Mouse (Mus musculus) heart, adult 2 months (tissue): ENCODE data around the gene Msi2. TPM values are rescaled to one million over a fixed set of nuclear protein-coding genes. Genes with fewer than 3 reads are reported as not detected.

Experiments
- DNase-seq, 2 experiments: peaks; one replicate each; pipeline ENCODE4 v3.0.0; 2021
- H3K27ac ChIP-seq: fragments of 200-600 bp; 2 replicates; pipeline ENCODE4 v1.8.1; 2022
- H3K27me3 ChIP-seq: fragments of 200-500 bp; 2 replicates; pipeline ENCODE4 v1.6.1; 2012; ENCODE audit warnings: mild to moderate bottlenecking, low read length, inconsistent platforms, mixed read lengths; ENCODE audit not compliant: control insufficient read depth, insufficient read depth
- H3K36me3 ChIP-seq: fragments of 200-500 bp; 2 replicates; pipeline ENCODE4 v1.6.1; 2012; ENCODE audit warnings: low read length, inconsistent platforms; ENCODE audit not compliant: control insufficient read depth, insufficient read depth
- H3K4me1 ChIP-seq: fragments of 200-500 bp; 2 replicates; pipeline ENCODE4 v1.6.1; 2011; ENCODE audit warnings: low read length; ENCODE audit not compliant: control insufficient read depth, insufficient read depth
- H3K4me3 ChIP-seq: fragments of 200-600 bp; 2 replicates; pipeline ENCODE4 v1.8.1; 2022
- H3K79me2 ChIP-seq: fragments of 200-500 bp; replicated peaks from 2 replicates; pipeline ENCODE4 v1.6.1; 2012; ENCODE audit warnings: mild to moderate bottlenecking, inconsistent platforms, low read length, moderate library complexity, mixed read lengths; ENCODE audit not compliant: control insufficient read depth, insufficient read depth
- H3K9ac ChIP-seq: fragments of 200-500 bp; 2 replicates; pipeline ENCODE4 v1.6.1; 2012; ENCODE audit warnings: low read depth, mild to moderate bottlenecking, control low read depth, inconsistent platforms, low read length, mixed read lengths
- CTCF ChIP-seq: fragments of 200-600 bp; IDR thresholded peaks from 2 replicates; pipeline ENCODE4 v1.8.1; 2022; ENCODE audit warnings: antibody characterized with exemption, mild to moderate bottlenecking, moderate library complexity
- EP300 ChIP-seq: fragments of 200-500 bp; IDR thresholded peaks from 2 replicates; pipeline ENCODE4 v1.6.1; 2011; ENCODE audit warnings: low read depth, low read length, control low read depth; ENCODE audit not compliant: insufficient read depth
- POLR2A ChIP-seq: fragments of 200-500 bp; IDR thresholded peaks from 2 replicates; pipeline ENCODE4 v1.6.1; 2011; ENCODE audit warnings: mild to moderate bottlenecking, low read depth, low read length, control low read depth; ENCODE audit not compliant: insufficient read depth
- WGBS: fragments of 180-500 bp; shearing (Covaris S2); methylation state at CpG from one replicate; pipeline ENCODE4 v1.1.7; 2018; 5-methylcytosine and 5-hydroxymethylcytosine counted together
- intact Hi-C: fragments of 180-260 bp; cut with DNase I; formaldehyde crosslinking; loops from one replicate; pipeline ENCODE4 v1.15.1; 2025
- polyA plus RNA-seq: library from polyadenylated mRNA; depleted of rRNA; stranded (reverse); fragments of >200 nt; gene quantifications from 2 replicates; pipeline ENCODE4 v1.2.3, GENCODE M21; 2012
- total RNA-seq, 2 experiments: library from RNA; stranded (reverse); gene quantifications; 2 replicates each; pipeline ENCODE4 v1.2.3; 2021

Gene Msi2
- total and polyA plus RNA-seq, 3 experiments, result 42.5 to 208 (median 176) TPM

DNA sequence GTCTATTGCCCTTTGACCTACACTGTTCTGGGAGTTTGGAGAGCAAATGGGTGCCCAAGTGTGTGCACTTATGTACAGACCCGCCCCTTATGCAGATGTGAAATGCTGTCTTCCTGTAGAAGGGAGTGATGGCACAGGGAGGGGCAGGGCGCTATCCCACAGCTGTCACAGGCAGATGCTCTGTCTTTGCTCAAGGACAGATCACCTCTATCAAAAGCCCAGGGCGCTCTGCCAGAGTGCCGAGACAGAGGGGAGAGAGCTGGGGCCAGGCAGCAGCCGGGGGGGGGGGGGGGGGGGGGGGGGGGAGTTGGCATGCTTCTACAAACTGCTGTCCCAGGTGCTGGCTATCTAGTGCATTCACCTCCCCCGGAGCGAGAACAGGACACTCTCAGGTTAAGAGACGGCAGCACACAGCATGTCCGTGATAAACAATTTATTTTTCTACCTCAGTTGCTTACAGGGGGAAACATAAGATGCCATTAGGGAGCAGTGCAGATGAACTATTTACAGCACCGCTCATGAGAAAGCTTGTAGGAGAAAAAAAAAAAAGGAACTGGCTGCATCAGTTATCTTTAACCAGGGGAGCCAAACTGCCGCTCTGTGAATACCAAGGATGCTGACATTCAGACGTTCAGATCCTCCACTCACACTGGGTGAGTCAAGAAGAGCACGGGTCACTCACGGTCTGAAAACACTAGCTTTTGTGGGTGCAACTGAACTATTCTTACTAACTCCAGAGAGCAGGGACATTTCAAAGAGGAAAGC, 337.0 kb downstream of the Msi2 start:
- H3K27ac ChIP-seq, result peak overlapping the region; percentile 74; the same call in 1 of the 2 replicates
- TF ChIP-seq EP300 (peak; percentile 63), POLR2A (no peak)
- intact Hi-C loops, result no loop called here
- H3K27me3 ChIP-seq, result no peaks in the 10 kb centered on the region
- peak in 1 of 2 experiments; percentile 62 for DNase-seq
- H3K36me3 ChIP-seq, result no peaks in the 10 kb centered on the region
- no peak overlapping the region for H3K4me3 ChIP-seq
- H3K9ac ChIP-seq, result no peak overlapping the region
- 54% methylated on average over 11 of the region's 14 CpGs for WGBS
- H3K4me1 ChIP-seq, result peaks cover 9% of the 10 kb centered on the region
- H3K79me2 ChIP-seq, result no peaks in the 10 kb centered on the region

DNA sequence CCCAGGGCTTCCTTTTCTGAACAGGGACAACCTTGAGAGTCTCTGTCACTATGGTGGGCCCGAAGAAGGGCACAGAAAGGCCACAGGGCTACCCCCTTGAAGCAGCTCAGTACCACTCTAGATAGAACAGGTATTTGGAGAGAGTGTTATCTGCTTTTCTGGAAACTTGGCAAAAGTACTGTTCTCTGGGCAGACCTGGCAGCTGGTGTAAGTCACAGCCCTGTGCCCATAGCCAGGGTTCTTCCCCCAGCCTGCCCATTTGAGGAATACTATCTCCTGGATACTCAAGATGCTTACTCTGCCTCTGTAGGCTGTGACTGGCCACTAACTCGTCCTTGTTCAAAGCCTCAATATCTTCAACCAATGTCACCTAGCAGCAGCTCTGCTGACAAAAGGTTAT, 338.7 kb downstream of the Msi2 start:
- Histone ChIP-seq H3K4me1 (peaks cover 11% of the 10 kb centered on the region), H3K27me3 (no peaks in the 10 kb centered on the region), H3K27ac (peak overlapping the region; percentile 74), H3K4me3 (no peak overlapping the region), H3K9ac (no peak overlapping the region), H3K79me2 (no peaks in the 10 kb centered on the region), H3K36me3 (no peaks in the 10 kb centered on the region)
- DNase-seq, result peak in 1 of 2 experiments; percentile 73
- 47% methylated on average over 2 of the region's 2 CpGs for WGBS
- intact Hi-C loops, result no loop called here
- peak; percentile 78; the same call in 1 of the 2 replicates for TF ChIP-seq EP300
- TF ChIP-seq CTCF, result no peak

DNA sequence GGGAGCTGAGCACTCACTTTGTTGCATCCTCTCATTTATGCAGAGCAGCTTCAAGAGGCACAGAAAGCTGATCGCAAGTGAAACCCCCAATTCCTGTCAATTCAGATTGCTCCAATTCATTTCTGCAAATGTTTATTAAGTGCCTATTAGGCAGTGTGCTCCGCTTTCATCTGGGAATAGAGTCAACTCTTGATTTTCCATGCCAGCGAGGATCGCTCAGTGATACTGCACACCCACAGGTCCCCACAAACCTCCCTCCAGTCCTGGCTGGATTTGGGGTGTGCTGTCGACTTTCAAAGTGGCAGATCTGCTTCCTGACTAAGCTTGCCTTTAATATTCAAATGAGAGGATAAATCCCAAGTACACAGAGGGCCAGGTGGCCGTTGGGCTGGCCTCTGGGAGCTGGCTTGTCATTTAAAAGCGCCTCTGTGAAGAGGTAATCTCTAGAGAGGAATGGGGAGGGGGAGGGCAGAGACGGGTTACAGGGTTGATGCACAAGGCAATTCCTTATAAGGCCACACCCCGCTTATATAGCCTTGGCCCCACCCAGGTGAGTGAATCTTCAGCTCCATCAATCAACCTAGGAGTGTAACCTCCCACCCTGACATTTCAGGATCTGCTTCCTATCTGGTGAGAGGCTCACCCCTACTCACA, 339.5 kb downstream of the Msi2 start:
- intact Hi-C loops, result no loop called here
- H3K27ac ChIP-seq, result peak overlapping the region; percentile 74

DNA sequence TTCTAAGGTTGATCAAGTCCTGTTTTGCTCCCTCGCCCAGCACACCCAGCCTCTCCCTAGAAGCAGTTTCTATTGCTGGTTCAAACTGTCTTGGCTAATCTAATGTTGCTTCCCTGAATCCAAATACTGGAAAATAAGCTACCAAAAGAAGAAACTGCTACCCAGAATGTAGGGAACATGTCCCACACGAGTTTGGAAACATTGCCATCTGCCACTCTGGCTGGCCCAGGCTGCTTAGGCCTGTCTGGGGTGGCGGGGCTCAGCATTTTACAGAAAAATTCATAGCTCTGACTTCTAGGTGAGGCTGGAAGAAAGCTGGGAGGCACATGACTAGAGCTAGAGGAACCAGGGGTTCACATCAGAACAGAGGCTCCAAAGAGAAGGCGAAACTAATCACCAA, 345.7 kb downstream of the Msi2 start:
- intact Hi-C loops, result no loop called here
- Histone ChIP-seq H3K9ac (no peak overlapping the region), H3K36me3 (peaks cover 5% of the 10 kb centered on the region), H3K27me3 (no peaks in the 10 kb centered on the region), H3K4me1 (peaks cover 11% of the 10 kb centered on the region), H3K79me2 (no peaks in the 10 kb centered on the region; the same call in none of the 2 replicates), H3K4me3 (no peak overlapping the region), H3K27ac (no peak overlapping the region)
- no peak for DNase-seq
- WGBS, result 73% methylated on average over 4 of the region's 4 CpGs
- TF ChIP-seq EP300 (no peak), POLR2A (no peak), CTCF (no peak)

More for the DNA sequence above, 339.5 kb downstream of the Msi2 start:
- Histone ChIP-seq H3K9ac (no peak overlapping the region), H3K4me1 (peaks cover 11% of the 10 kb centered on the region), H3K36me3 (no peaks in the 10 kb centered on the region), H3K79me2 (no peaks in the 10 kb centered on the region), H3K4me3 (no peak overlapping the region), H3K27me3 (no peaks in the 10 kb centered on the region)
- 75% methylated on average over 9 of the region's 9 CpGs for WGBS
- no peak for TF ChIP-seq EP300
- no peak for DNase-seq

DNA sequence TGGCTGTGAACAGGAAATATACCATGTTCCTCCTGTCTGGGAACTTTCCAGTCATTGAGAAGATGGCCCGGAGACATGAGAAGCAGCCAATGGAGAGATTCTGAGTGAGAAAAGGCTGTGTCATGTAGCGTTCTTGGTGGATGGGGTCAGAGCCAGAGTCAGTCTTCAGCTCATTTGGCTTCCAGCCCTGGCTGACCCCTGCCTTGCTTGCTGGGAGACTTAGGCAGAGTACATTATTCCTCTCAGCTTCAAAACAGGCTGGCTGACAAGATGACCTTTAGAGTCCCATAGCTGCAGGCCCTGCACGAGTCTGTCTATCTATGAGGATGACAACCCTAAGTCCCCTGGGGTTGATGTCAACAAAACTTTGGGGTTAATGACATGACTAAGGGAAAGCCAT, 348.4 kb downstream of the Msi2 start:
- WGBS, result 39% methylated on average over 3 of the region's 3 CpGs
- H3K27ac ChIP-seq, result no peak overlapping the region
- intact Hi-C loops, result no loop called here
- H3K4me1 ChIP-seq, result peaks cover 9% of the 10 kb centered on the region
- H3K79me2 ChIP-seq, result no peaks in the 10 kb centered on the region; the same call in none of the 2 replicates
- TF ChIP-seq EP300, result no peak
- no peak overlapping the region for H3K4me3 ChIP-seq
- no peak overlapping the region for H3K9ac ChIP-seq
- peaks cover 7% of the 10 kb centered on the region for H3K36me3 ChIP-seq
- DNase-seq, result no peak
- H3K27me3 ChIP-seq, result no peaks in the 10 kb centered on the region

DNA sequence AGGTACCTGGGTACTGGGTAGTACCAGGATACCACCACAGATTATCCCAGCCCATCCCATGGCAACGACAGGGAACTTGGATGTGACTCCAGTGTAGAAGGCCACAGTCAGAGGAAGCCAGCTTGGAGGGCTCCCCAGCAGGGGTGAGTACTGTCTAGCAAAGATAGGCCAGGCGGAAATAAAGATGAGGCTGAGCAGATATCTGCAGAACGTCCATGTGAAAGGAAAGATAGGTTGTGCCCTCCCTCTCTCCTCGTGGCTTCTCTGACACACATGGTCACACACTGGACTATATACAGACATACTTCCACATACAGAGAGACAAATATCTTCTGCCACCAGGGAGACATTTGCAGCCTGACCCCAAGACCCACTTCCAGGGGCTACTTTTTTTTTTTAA, 350.8 kb downstream of the Msi2 start:
- TF ChIP-seq EP300 (no peak), POLR2A (no peak), CTCF (no peak)
- Histone ChIP-seq H3K4me3 (no peak overlapping the region), H3K27ac (no peak overlapping the region), H3K4me1 (peaks cover 7% of the 10 kb centered on the region), H3K9ac (no peak overlapping the region), H3K36me3 (peaks cover 7% of the 10 kb centered on the region), H3K27me3 (no peaks in the 10 kb centered on the region), H3K79me2 (no peaks in the 10 kb centered on the region; the same call in none of the 2 replicates)
- no peak for DNase-seq
- 56% methylated on average over 4 of the region's 4 CpGs for WGBS
- intact Hi-C loops, result no loop called here
